Mouse (Mus musculus): ENCODE results near the gene Zbtb39. TPM values are rescaled to one million over a fixed set of nuclear protein-coding genes. Genes with fewer than 3 reads are reported as not detected.
"Not testable (repeated sequence)": the region's sequence is repeated elsewhere in the genome, so short reads cannot be mapped to it uniquely, and the experiment has no call there.

Zbtb39 gene
- total RNA-seq, 2 experiments from 2014 or later = 9.8 to 10.3 TPM

DNA sequence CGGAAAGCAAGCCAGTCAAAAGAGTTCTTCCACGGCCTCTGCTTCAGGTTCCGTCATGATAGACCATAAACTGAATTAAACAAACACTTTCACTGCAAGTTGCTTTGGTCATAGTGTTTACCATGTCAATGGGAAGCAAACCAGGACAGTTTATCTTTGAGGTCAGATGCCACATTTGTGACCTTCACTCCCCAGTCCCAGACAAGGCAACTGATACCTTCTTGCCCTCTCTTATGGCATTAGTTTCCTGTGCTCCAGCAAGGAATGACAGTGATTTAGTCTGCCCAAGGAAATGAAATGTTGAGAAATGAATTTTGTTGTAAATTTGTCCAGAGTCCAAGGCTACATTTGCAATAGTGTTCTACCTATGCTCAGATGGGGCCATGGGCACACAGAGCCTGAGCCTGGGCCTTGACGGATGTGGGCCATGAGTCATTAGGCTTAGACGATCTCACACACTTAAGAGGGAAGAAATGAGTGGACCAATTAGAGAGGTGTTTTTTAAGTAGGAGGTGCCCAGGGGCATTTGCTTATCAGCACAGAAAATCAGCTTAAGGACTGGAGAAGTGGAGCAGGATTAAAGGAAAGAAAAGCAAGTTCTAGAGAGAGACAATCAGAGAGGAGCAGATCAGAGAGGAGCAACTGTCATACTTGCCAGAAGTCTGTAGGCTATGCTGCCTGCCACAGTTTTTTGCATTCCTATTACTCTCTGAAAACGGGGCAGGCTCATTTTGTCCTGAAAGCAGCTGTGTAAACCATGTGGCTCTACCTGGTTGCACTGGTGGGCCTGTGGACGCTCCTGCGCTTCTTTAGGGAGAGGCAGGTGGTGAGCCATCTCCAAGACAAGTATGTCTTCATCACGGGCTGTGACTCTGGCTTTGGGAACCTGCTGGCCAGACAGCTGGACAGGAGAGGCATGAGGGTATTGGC is 20.1 kb downstream of the Zbtb39 start, which contains the start of the genes Rdh1 and Rdh16f1:
Gene Rdh1, plus strand, starts transcription at position 541 of the 930 bp plus-strand sequence.
Gene Rdh16f1, plus strand, starts transcription at position 607 of the 930 bp plus-strand sequence.
- no peak within 1 kb of the TSS for H3K27ac ChIP-seq
- no peak within 1 kb of the TSS for H3K4me3 ChIP-seq
- intact Hi-C loops (cut with DNase I) = no loop called here
- TF ChIP-seq CTCF (IDR thresholded peaks at IDR 0.05) = no peak
- no peak for DNase-seq (ENCODE audit: extremely low spot score in 1 of 2, low spot score in 2 of 2)

DNA sequence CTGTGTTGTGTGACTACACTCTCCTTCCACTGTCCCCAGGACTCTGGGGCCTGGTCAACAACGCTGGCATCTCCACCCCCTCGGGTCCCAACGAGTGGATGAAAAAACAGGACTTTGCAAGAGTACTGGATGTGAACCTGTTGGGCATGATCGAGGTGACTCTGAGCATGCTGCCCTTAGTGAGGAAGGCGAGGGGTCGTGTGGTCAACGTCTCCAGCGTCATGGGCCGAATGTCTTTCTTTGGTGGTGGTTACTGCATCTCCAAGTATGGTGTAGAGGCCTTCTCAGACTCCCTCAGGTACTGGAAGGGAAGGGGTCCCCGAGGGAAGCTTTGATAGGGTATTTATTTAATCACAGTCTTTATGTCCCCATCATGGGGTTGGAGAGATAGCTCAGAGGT is 23.6 kb downstream of the Zbtb39 start:
- H3K4me3 ChIP-seq; intact Hi-C loops (cut with DNase I); DNase-seq (ENCODE audit: extremely low spot score in 1 of 2, low spot score in 2 of 2): not testable (repeated sequence)

DNA sequence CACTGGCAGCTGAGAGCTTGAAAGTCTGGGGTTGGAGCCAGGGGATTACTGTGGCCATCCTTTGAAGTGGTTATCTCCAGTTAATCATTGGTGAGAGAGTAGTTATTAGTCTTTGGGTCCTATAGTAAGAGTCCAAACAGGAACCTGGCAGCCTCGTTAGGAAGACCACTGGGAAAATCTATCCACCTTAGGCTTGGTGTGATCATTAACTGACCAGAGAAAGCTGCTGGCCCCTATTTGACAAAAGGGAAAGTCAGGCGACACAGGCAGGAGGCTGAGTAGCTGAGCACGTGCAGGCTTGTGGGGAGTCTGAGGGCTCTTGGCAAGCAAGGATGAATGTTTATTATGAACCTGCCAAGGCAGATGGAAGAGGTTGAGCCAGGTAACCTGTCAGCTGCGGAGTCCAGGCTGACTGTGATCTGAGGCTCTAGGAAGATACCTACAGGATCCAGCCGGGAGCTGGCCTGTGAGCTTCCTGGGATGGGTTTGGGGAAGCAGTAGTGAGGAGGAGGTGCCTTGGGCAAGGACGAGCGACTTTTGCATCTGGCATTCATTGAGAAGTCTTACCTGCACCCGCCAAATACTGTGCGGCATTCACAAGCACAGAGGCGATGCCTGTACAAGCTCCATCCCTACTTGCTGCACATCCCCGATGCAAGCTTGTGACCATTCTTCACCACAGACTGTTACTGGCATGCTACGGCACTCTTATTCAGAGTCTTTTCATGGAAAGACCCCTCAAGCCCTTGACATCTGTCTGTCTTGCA is 24.8 kb downstream of the Zbtb39 start:
- no peak for DNase-seq (ENCODE audit: extremely low spot score in 1 of 2, low spot score in 2 of 2)
- H3K27ac ChIP-seq = no peak overlapping the region
- intact Hi-C loops (cut with DNase I) = no loop called here
- no peak for TF ChIP-seq CTCF (IDR thresholded peaks at IDR 0.05)
- no peak overlapping the region for H3K4me3 ChIP-seq

More for the DNA sequence above, 23.6 kb downstream of the Zbtb39 start:
- not testable (repeated sequence) for H3K27ac ChIP-seq

DNA sequence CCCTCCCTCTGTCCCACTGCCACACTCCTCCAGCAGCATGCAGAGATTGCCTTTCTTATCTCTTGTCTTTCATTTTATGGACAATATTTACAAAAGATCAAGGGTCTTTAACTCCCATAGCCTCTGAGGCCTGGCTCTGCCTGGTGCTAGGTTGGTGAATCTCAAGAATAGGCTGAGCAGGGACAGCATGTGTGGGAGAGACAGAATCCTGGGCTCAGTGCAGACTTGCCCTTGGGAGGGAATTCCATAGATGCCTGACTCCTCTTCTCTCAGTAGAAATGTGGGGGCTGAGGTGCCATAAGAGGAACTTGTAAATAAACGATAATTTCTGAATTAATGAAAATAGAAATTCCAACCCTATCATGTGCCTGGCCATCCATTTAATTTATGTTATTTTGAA is 27.2 kb downstream of the Zbtb39 start:
- Histone ChIP-seq H3K4me3 (no peak overlapping the region), H3K27ac (no peak overlapping the region)
- no peak for DNase-seq (ENCODE audit: extremely low spot score in 1 of 2, low spot score in 2 of 2)
- no peak for TF ChIP-seq CTCF (IDR thresholded peaks at IDR 0.05)
- intact Hi-C loops (cut with DNase I) = no loop called here

DNA sequence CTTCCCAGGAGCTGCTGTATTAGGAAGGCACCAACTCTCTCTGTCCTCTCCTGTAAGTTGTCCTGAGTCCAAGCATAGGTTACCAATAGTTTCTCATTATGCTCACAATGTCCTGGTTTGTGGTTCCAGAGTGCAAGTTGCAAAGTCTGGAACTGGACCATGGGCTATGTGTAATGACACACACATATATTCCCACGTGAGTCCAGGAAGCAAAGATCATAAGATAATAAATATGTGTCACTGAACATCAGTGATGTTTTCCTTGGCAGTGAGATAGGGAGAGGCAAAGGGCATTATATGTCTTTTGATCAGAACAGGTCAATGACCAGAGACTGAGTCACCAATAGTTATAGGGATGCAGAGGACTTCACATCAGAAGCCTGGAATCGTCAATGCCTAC is 36.7 kb downstream of the Zbtb39 start, which contains the start of gene Rdh9:
Gene Rdh9, plus strand, starts transcription at position 376 of the 400 bp plus-strand sequence.
- no peak for TF ChIP-seq CTCF (IDR thresholded peaks at IDR 0.05)
- intact Hi-C loops (cut with DNase I) = no loop called here
- Histone ChIP-seq H3K27ac (no peak within 1 kb of the TSS), H3K4me3 (no peak within 1 kb of the TSS)
- DNase-seq (ENCODE audit: extremely low spot score in 1 of 2, low spot score in 2 of 2) = no peak

- H3K4me3 ChIP-seq; intact Hi-C loops (cut with DNase I); H3K27ac ChIP-seq; DNase-seq (ENCODE audit: extremely low spot score in 1 of 2, low spot score in 2 of 2): not testable (repeated sequence)
Measured at GRCm38 (mm10) chr10:127782321-127782720, 43.0 kb downstream of the Zbtb39 start.

DNA sequence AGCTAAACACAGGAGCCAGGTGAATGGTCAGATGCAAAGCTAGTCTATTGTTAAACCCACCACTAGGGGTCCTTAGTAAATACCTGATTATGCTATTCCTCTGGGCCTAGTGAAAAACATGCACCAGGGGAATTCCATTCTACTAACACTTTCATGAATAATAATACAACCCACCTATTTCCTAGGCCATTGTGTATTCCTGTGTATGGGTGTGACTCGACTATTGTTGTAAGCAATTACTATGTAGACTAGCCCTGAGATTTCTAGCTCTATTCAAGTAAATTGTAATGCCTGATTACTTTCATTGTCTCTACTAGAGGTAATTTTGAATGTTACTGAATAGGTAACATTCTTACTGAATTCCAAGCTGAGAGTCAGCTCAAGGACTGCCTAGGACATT is 46.1 kb downstream of the Zbtb39 start:
- H3K27ac ChIP-seq; H3K4me3 ChIP-seq; DNase-seq (ENCODE audit: extremely low spot score in 1 of 2, low spot score in 2 of 2); intact Hi-C loops (cut with DNase I): not testable (repeated sequence)

Other genes starting within 250 kb of the Zbtb39 start
- gene Stac3, start 237.9 kb upstream of the Zbtb39 start, total RNA-seq (2021) = 1 to 10 TPM; 2.6 to 9.9 TPM
- 1 to 10 TPM; 4.2 to 5.6 TPM for gene Ndufa4l2, start 224.6 kb upstream of the Zbtb39 start, total RNA-seq (2021)
- gene Shmt2, start 217.1 kb upstream of the Zbtb39 start, total RNA-seq (2021) = 10 to 100 TPM; 24.1 to 26.0 TPM
- gene Nxph4, start 205.0 kb upstream of the Zbtb39 start, total RNA-seq (2021) = 1 to 10 TPM; 5.4 to 5.5 TPM
- gene Lrp1, start 118.4 kb upstream of the Zbtb39 start, total RNA-seq (2021) = 100 to 1,000 TPM; 341 to 357 TPM
- 10 to 100 TPM; 11.4 to 12.9 TPM for gene Stat6, start 96.6 kb upstream of the Zbtb39 start, total RNA-seq (2021)
- 1 to 10 TPM; 4.1 to 4.7 TPM for gene Nemp1, start 72.6 kb upstream of the Zbtb39 start, total RNA-seq (2021)
- gene Nab2, start 71.0 kb upstream of the Zbtb39 start, total RNA-seq (2021) = 10 to 100 TPM; 44.9 to 67.4 TPM
- 1 to 10 TPM; 1.2 to 1.4 TPM for gene Myo1a, start 34.4 kb upstream of the Zbtb39 start, total RNA-seq (2021)
- 10 to 100 TPM; 13.9 to 14.9 TPM for gene Tac2, start 15.1 kb upstream of the Zbtb39 start, total RNA-seq (2021)
- 1 to 10 TPM; 1.5 to 2.8 TPM for gene Gpr182, start 12.2 kb downstream of the Zbtb39 start, total RNA-seq (2021)
- gene Rdh1, start 20.2 kb downstream of the Zbtb39 start, total RNA-seq (2021) = under 1 TPM; 0.23 to 0.28 TPM
- gene Rdh16f1, start 20.2 kb downstream of the Zbtb39 start, total RNA-seq (2021) = not detected
- gene Rdh9, start 36.8 kb downstream of the Zbtb39 start, total RNA-seq (2021) = under 1 TPM; 0.54 to 0.58 TPM
- gene Rdh16, start 61.6 kb downstream of the Zbtb39 start, total RNA-seq (2021) = under 1 TPM; 0.20 to 0.28 TPM
- not detected for gene Rdh19, start 110.4 kb downstream of the Zbtb39 start, total RNA-seq (2021)
- not detected for gene Rdh16f2, start 126.9 kb downstream of the Zbtb39 start, total RNA-seq (2021)
- not detected for gene Rdh7, start 149.3 kb downstream of the Zbtb39 start, total RNA-seq (2021)
- not detected for gene Sdr9c7, start 159.0 kb downstream of the Zbtb39 start, total RNA-seq (2021)